Mouse (Mus musculus): ENCODE data around the gene Unc5c. TPM values are rescaled to one million over a fixed set of nuclear protein-coding genes. Genes with fewer than 3 reads are reported as not detected.

The Unc5c gene
- polyA plus RNA-seq, 1 experiment from 2014 or later = not detected

GRCm38 (mm10) chr3:141597974-141598373, 133.0 kb downstream of the Unc5c start:
- no peaks in the 10 kb centered on the region for H3K36me3 ChIP-seq (ENCODE audit: inconsistent target)
- no peaks in the 10 kb centered on the region for H3K79me2 ChIP-seq (ENCODE audit: inconsistent target)
- no peak overlapping the region for H3K27ac ChIP-seq
- 85% methylated on average over 2 of the region's 2 CpGs for WGBS (ENCODE audit: missing documents)
- no peak overlapping the region for H3K4me3 ChIP-seq (ENCODE audit: inconsistent target)

GRCm38 (mm10) chr3:141598936-141599335, 133.9 kb downstream of the Unc5c start:
- H3K27ac ChIP-seq = no peak overlapping the region
- 88% methylated on average over 2 of the region's 2 CpGs for WGBS (ENCODE audit: missing documents)
- H3K36me3 ChIP-seq (ENCODE audit: inconsistent target) = no peaks in the 10 kb centered on the region
- H3K79me2 ChIP-seq (ENCODE audit: inconsistent target) = no peaks in the 10 kb centered on the region
- no peak overlapping the region for H3K4me3 ChIP-seq (ENCODE audit: inconsistent target)

GRCm38 (mm10) chr3:141601072-141601549, 136.1 kb downstream of the Unc5c start:
- Histone ChIP-seq H3K4me3 (ENCODE audit: inconsistent target) (no peak overlapping the region), H3K27ac (no peak overlapping the region), H3K36me3 (ENCODE audit: inconsistent target) (no peaks in the 10 kb centered on the region), H3K79me2 (ENCODE audit: inconsistent target) (no peaks in the 10 kb centered on the region)
- 70% methylated on average over 6 of the region's 6 CpGs for WGBS (ENCODE audit: missing documents)

GRCm38 (mm10) chr3:141616718-141617117, 151.7 kb downstream of the Unc5c start:
- Histone ChIP-seq H3K36me3 (ENCODE audit: inconsistent target) (no peaks in the 10 kb centered on the region), H3K79me2 (ENCODE audit: inconsistent target) (no peaks in the 10 kb centered on the region), H3K4me3 (ENCODE audit: inconsistent target) (no peak overlapping the region), H3K27ac (no peak overlapping the region)
- 50% methylated on average over 1 of the region's 1 CpGs for WGBS (ENCODE audit: missing documents)

GRCm38 (mm10) chr3:141618675-141619074, 153.7 kb downstream of the Unc5c start:
- Histone ChIP-seq H3K79me2 (ENCODE audit: inconsistent target) (no peaks in the 10 kb centered on the region), H3K4me3 (ENCODE audit: inconsistent target) (no peak overlapping the region), H3K27ac (no peak overlapping the region), H3K36me3 (ENCODE audit: inconsistent target) (no peaks in the 10 kb centered on the region)
- WGBS (ENCODE audit: missing documents) = 73% methylated on average over 1 of the region's 1 CpGs

GRCm38 (mm10) chr3:141621496-141621895, 156.5 kb downstream of the Unc5c start:
- 89% methylated on average over 1 of the region's 1 CpGs for WGBS (ENCODE audit: missing documents)
- Histone ChIP-seq H3K4me3 (ENCODE audit: inconsistent target) (no peak overlapping the region), H3K27ac (no peak overlapping the region), H3K36me3 (ENCODE audit: inconsistent target) (no peaks in the 10 kb centered on the region), H3K79me2 (ENCODE audit: inconsistent target) (no peaks in the 10 kb centered on the region)

GRCm38 (mm10) chr3:141626935-141627638, 162.1 kb downstream of the Unc5c start:
- Histone ChIP-seq H3K79me2 (ENCODE audit: inconsistent target) (no peaks in the 10 kb centered on the region), H3K36me3 (ENCODE audit: inconsistent target) (no peaks in the 10 kb centered on the region), H3K27ac (no peak overlapping the region), H3K4me3 (ENCODE audit: inconsistent target) (no peak overlapping the region)
- WGBS (ENCODE audit: missing documents) = 88% methylated on average over 1 of the region's 1 CpGs

GRCm38 (mm10) chr3:141627639-141627977, 162.6 kb downstream of the Unc5c start:
- no peaks in the 10 kb centered on the region for H3K36me3 ChIP-seq (ENCODE audit: inconsistent target)

GRCm38 (mm10) chr3:141629431-141629830, 164.4 kb downstream of the Unc5c start:
- no peaks in the 10 kb centered on the region for H3K79me2 ChIP-seq (ENCODE audit: inconsistent target)
- 60% methylated on average over 1 of the region's 1 CpGs for WGBS (ENCODE audit: missing documents)
- H3K36me3 ChIP-seq (ENCODE audit: inconsistent target) = no peaks in the 10 kb centered on the region
- H3K4me3 ChIP-seq (ENCODE audit: inconsistent target) = no peak overlapping the region
- no peak overlapping the region for H3K27ac ChIP-seq

More at GRCm38 (mm10) chr3:141627639-141627977, 162.6 kb downstream of the Unc5c start:
- H3K27ac ChIP-seq = no peak overlapping the region
- H3K4me3 ChIP-seq (ENCODE audit: inconsistent target) = no peak overlapping the region
- no peaks in the 10 kb centered on the region for H3K79me2 ChIP-seq (ENCODE audit: inconsistent target)
- 12% methylated on average over 5 of the region's 5 CpGs for WGBS (ENCODE audit: missing documents)

- Histone ChIP-seq H3K27ac (no peak overlapping the region), H3K4me3 (ENCODE audit: inconsistent target) (no peak overlapping the region), H3K36me3 (ENCODE audit: inconsistent target) (no peaks in the 10 kb centered on the region), H3K79me2 (ENCODE audit: inconsistent target) (no peaks in the 10 kb centered on the region)
- WGBS (ENCODE audit: missing documents) = 80% methylated on average over 1 of the region's 1 CpGs
These were observed 172.9 kb downstream of the Unc5c start for GRCm38 (mm10) chr3:141637900-141638299.

- 26% methylated on average over 5 of the region's 5 CpGs for WGBS (ENCODE audit: missing documents)
- no peaks in the 10 kb centered on the region for H3K79me2 ChIP-seq (ENCODE audit: inconsistent target)
- no peak overlapping the region for H3K4me3 ChIP-seq (ENCODE audit: inconsistent target)
- no peaks in the 10 kb centered on the region for H3K36me3 ChIP-seq (ENCODE audit: inconsistent target)
- H3K27ac ChIP-seq = no peak overlapping the region
These were observed 179.2 kb downstream of the Unc5c start for GRCm38 (mm10) chr3:141644264-141644663.

- no peaks in the 10 kb centered on the region for H3K36me3 ChIP-seq (ENCODE audit: inconsistent target)
- WGBS (ENCODE audit: missing documents) = 87% methylated on average over 2 of the region's 2 CpGs
- no peak overlapping the region for H3K4me3 ChIP-seq (ENCODE audit: inconsistent target)
- H3K27ac ChIP-seq = no peak overlapping the region
- no peaks in the 10 kb centered on the region for H3K79me2 ChIP-seq (ENCODE audit: inconsistent target)
These were observed 181.6 kb downstream of the Unc5c start for GRCm38 (mm10) chr3:141646588-141646987.

GRCm38 (mm10) chr3:141650658-141651057, 185.6 kb downstream of the Unc5c start:
- Histone ChIP-seq H3K4me3 (ENCODE audit: inconsistent target) (no peak overlapping the region), H3K27ac (no peak overlapping the region), H3K36me3 (ENCODE audit: inconsistent target) (no peaks in the 10 kb centered on the region), H3K79me2 (ENCODE audit: inconsistent target) (no peaks in the 10 kb centered on the region)
- WGBS (ENCODE audit: missing documents) = 88% methylated on average over 3 of the region's 3 CpGs

- Histone ChIP-seq H3K36me3 (ENCODE audit: inconsistent target) (no peaks in the 10 kb centered on the region), H3K79me2 (ENCODE audit: inconsistent target) (no peaks in the 10 kb centered on the region), H3K4me3 (ENCODE audit: inconsistent target) (no peak overlapping the region), H3K27ac (no peak overlapping the region)
- 77% methylated on average over 1 of the region's 1 CpGs for WGBS (ENCODE audit: missing documents)
These were observed 188.9 kb downstream of the Unc5c start for GRCm38 (mm10) chr3:141653915-141654314.

- WGBS (ENCODE audit: missing documents) = 43% methylated on average over 3 of the region's 3 CpGs
- no peaks in the 10 kb centered on the region for H3K36me3 ChIP-seq (ENCODE audit: inconsistent target)
- no peak overlapping the region for H3K27ac ChIP-seq
- H3K79me2 ChIP-seq (ENCODE audit: inconsistent target) = no peaks in the 10 kb centered on the region
- no peak overlapping the region for H3K4me3 ChIP-seq (ENCODE audit: inconsistent target)
These were observed 194.2 kb downstream of the Unc5c start for GRCm38 (mm10) chr3:141659041-141659789.

Measured in macrophage (primary cell).